Mouse (Mus musculus) cortical plate, adult 2 months (tissue): ENCODE measurements around the gene Rab5c.

Experiments used
- CTCF ChIP-seq: fragments of 200-500 bp; IDR thresholded peaks from 2 replicates; pipeline ENCODE4 v1.5.1; 2011; ENCODE audit warnings: mild to moderate bottlenecking, control low read depth, low read length; ENCODE audit not compliant: insufficient read depth; ENCODE audit errors: extremely low read depth
- POLR2A ChIP-seq: fragments of 200-500 bp; IDR thresholded peaks from 2 replicates; pipeline ENCODE4 v1.6.1; 2011; ENCODE audit warnings: mild to moderate bottlenecking, low read length, control low read depth; ENCODE audit not compliant: insufficient read depth; ENCODE audit errors: extremely low read depth

DNA sequence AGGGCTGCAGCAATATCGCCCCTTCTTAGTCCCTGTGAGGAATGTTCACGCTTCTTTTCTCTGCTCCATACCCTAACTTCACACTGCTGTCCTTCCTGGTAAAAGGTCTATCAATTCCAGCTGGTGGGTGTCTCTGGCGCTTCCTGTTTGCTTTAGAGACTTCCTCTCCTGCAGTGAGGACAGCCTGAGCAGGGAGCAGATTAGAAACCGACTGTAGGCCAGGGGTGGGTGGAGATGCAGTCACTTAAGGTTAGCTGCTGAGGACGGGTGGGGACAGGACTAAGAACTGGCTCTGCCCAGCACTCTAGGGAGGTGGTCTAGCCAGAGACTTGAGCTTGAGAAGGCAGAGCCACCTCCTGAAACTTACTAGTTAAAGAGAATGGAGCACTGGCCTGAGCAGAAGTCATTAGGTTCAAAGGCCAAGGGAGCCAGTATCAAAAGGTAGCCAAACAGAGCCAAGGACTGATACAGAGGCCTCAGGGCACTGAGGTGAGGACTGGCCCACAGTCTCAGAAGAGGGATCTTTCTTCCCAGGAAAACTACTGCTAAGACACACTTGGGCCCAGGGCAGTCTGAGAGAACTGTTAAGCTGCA, 13.0 kb downstream of the Rab5c start:
- no peak for TF ChIP-seq CTCF
- no peak for TF ChIP-seq POLR2A
